Mouse (Mus musculus): ENCODE data around the gene Ppan.

Gene Ppan

GRCm38 (mm10) chr9:20887704-20888385 lies at the start of gene Ppan:
TSS of gene Ppan (plus strand) at chr9:20888175.
- DNase-seq = peak; percentile 90 to 94

GRCm38 (mm10) chr9:20838931-20839330 lies 49.0 kb upstream of the Ppan start:
- DNase-seq = no peak

GRCm38 (mm10) chr9:20842211-20842610 lies 45.8 kb upstream of the Ppan start:
- DNase-seq = no peak

GRCm38 (mm10) chr9:20842670-20843069 lies 45.3 kb upstream of the Ppan start:
- no peak for DNase-seq

- no peak for DNase-seq
Observed at GRCm38 (mm10) chr9:20850179-20850578, 37.8 kb upstream of the Ppan start.

GRCm38 (mm10) chr9:20857131-20857530 lies 30.8 kb upstream of the Ppan start:
- peak; percentile 29 to 36 for DNase-seq

- DNase-seq = no peak
Observed at GRCm38 (mm10) chr9:20859926-20860325, 28.0 kb upstream of the Ppan start.

- peak; percentile 34 to 49 for DNase-seq
Observed at GRCm38 (mm10) chr9:20861821-20862220, 26.2 kb upstream of the Ppan start.

GRCm38 (mm10) chr9:20862225-20862624 lies 25.8 kb upstream of the Ppan start:
- DNase-seq = no peak

- no peak for DNase-seq
Observed at GRCm38 (mm10) chr9:20866879-20867278, 21.1 kb upstream of the Ppan start.

GRCm38 (mm10) chr9:20868448-20869001 lies 19.4 kb upstream of the Ppan start, which contains the start of gene A230050P20Rik:
TSS of gene A230050P20Rik (plus strand) at chr9:20868642.
- DNase-seq = peak; percentile 48 to 67

GRCm38 (mm10) chr9:20869246-20869645 lies 18.7 kb upstream of the Ppan start:
- peak in 1 of 2 experiments; percentile 15 for DNase-seq

- no peak for DNase-seq
Observed at GRCm38 (mm10) chr9:20870211-20871173, 17.5 kb upstream of the Ppan start.

GRCm38 (mm10) chr9:20872991-20873390 lies 15.0 kb upstream of the Ppan start:
- no peak for DNase-seq

GRCm38 (mm10) chr9:20873521-20873920 lies 14.5 kb upstream of the Ppan start:
- DNase-seq = no peak

- no peak for DNase-seq
Observed at GRCm38 (mm10) chr9:20875021-20875790, 12.8 kb upstream of the Ppan start.

- no peak for DNase-seq
Observed at GRCm38 (mm10) chr9:20876318-20877117, 11.5 kb upstream of the Ppan start.

- DNase-seq = no peak
Observed at GRCm38 (mm10) chr9:20877118-20878040, 10.6 kb upstream of the Ppan start.

GRCm38 (mm10) chr9:20878041-20878709 lies 9.8 kb upstream of the Ppan start:
- peak; percentile 99 for DNase-seq

- DNase-seq = peak in 1 of 2 experiments; percentile 60
Observed at GRCm38 (mm10) chr9:20878710-20879065, 9.3 kb upstream of the Ppan start.

All from thymus, postnatal 36 days (tissue).